Mouse (Mus musculus): ENCODE measurements around the gene Islr2. TPM values are rescaled to one million over a fixed set of nuclear protein-coding genes. Genes with fewer than 3 reads are reported as not detected.
A peak's percentile ranks its signal among the peaks of the same experiment; 100 is the strongest.

The Islr2 gene
- polyA plus RNA-seq, 1 experiment from 2014 or later: 5.4 TPM

DNA sequence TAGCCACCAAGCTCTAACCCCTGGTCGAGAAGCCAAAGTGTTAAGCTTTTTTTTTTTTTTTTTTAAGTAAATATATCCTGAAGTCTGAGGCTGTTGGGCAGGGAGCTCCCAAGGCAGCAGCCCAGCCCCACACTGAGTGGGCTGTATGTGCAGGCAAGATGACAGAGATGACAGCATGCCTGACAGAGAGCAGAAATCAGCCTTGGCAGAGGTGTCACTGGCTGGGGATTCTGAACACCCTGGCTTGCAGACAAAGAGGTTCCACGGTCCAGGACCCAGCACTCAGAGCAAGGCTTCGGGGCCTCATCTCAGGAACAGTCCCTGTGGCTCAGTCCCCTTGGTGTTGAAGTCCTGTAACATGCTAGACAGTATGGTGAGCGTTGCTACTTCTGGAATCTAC lies 44.3 kb downstream of the Islr2 start:
- no peaks in the 10 kb centered on the region for H3K9me3 ChIP-seq (replicated peaks; ENCODE audit: control insufficient read depth, low read length)
- H3K27ac ChIP-seq (replicated peaks; ENCODE audit: low read depth, low read length): peak overlapping the region; percentile 85; the same call in 1 of the 2 replicates
- ATAC-seq (replicated peaks; ENCODE audit: insufficient number of reproducible peaks, low FRiP score, low TSS enrichment, low read depth) (no peak), DNase-seq (ENCODE audit: low spot score) (no peak)
- 62% methylated on average over 4 of the region's 4 CpGs for WGBS
- H3K9ac ChIP-seq (replicated peaks; ENCODE audit: low read length): no peak overlapping the region
- H3K27me3 ChIP-seq (ENCODE audit: control insufficient read depth, insufficient read depth, low read length): no peaks in the 10 kb centered on the region
- no peaks in the 10 kb centered on the region for H3K36me3 ChIP-seq (replicated peaks; ENCODE audit: control insufficient read depth, insufficient read depth, low read depth, low read length)
- no peak overlapping the region for H3K4me2 ChIP-seq (ENCODE audit: low read depth, low read length)
- H3K4me3 ChIP-seq (ENCODE audit: low read depth, low read length): no peak overlapping the region
- peaks cover 16% of the 10 kb centered on the region for H3K4me1 ChIP-seq (ENCODE audit: control insufficient read depth, insufficient read depth, low read length)

DNA sequence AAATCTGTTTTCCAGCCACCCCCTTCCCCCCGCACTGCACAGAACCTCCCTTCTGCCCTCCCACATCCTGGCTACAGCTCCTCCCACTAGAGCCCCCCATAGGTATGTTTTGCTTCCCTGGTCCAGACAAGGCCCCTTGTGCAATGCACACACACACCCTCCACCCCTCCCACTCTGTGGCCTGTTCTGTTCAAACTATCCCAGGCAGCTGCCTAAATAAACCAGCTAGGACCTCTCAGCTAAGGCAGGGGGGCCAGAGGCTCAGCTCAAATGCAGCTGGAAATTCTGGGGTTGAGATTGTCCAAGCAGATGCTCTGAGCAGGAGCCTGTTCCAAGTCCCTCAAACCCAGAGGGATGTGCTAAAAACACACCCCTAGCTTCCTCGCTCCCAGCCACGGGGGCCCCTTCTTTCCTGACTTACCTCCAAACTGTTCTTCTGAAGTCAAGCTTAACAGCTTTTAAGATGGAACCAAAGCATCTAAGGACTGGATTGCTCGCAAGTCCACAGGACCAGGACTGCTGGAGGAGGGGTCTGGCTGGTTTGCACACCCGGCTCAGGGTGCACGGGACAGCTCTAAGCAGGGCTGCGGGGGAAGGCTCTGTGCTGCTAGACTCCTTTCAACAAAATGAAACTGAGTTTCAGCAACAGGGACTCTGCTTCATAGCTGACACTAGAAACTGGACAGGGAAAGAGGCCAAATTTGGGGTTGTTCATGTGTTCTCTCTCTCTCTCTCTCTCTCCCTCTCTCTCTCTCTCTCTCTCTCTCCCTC lies 45.4 kb downstream of the Islr2 start:
- DNase-seq (ENCODE audit: low spot score) (peak; percentile 76), ATAC-seq (replicated peaks; ENCODE audit: insufficient number of reproducible peaks, low FRiP score, low TSS enrichment, low read depth) (peak; percentile 76)
- no peaks in the 10 kb centered on the region for H3K36me3 ChIP-seq (replicated peaks; ENCODE audit: control insufficient read depth, insufficient read depth, low read depth, low read length)
- peaks cover 16% of the 10 kb centered on the region for H3K4me1 ChIP-seq (ENCODE audit: control insufficient read depth, insufficient read depth, low read length)
- peak overlapping the region; percentile 45 for H3K9ac ChIP-seq (replicated peaks; ENCODE audit: low read length)
- WGBS: 25% methylated on average over 7 of the region's 7 CpGs
- no peaks in the 10 kb centered on the region for H3K27me3 ChIP-seq (ENCODE audit: control insufficient read depth, insufficient read depth, low read length)
- peak overlapping the region; percentile 48 for H3K4me2 ChIP-seq (ENCODE audit: low read depth, low read length)
- H3K27ac ChIP-seq (replicated peaks; ENCODE audit: low read depth, low read length): peak overlapping the region; percentile 85
- no peaks in the 10 kb centered on the region for H3K9me3 ChIP-seq (replicated peaks; ENCODE audit: control insufficient read depth, low read length)
- H3K4me3 ChIP-seq (ENCODE audit: low read depth, low read length): peak overlapping the region; percentile 19; the same call in 1 of the 2 replicates

DNA sequence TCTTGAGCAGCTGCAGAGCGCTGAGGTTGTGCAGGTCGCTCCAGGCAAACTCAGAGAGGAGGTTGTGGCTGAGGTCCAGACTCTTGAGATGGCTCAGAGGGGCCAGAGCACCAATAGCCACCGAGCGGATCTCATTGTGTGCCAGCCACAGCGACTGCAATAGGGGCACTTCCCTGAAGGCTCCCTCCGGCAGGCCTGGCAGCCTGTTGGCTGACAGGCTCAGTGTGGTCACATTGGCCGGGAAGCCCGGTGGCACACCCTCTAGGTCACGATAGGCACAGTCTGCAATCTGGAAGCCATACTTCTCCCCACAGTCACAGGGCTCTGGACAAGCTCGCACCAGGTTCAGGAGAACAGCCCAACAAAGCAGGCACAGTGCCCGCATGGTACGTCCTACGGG lies 46.3 kb downstream of the Islr2 start:
- Histone ChIP-seq H3K27ac (replicated peaks; ENCODE audit: low read depth, low read length) (peak overlapping the region; percentile 85), H3K9ac (replicated peaks; ENCODE audit: low read length) (peak overlapping the region; percentile 45), H3K4me3 (ENCODE audit: low read depth, low read length) (peak overlapping the region; percentile 19), H3K4me1 (ENCODE audit: control insufficient read depth, insufficient read depth, low read length) (peaks cover 16% of the 10 kb centered on the region), H3K4me2 (ENCODE audit: low read depth, low read length) (peak overlapping the region; percentile 48), H3K9me3 (replicated peaks; ENCODE audit: control insufficient read depth, low read length) (no peaks in the 10 kb centered on the region), H3K36me3 (replicated peaks; ENCODE audit: control insufficient read depth, insufficient read depth, low read depth, low read length) (no peaks in the 10 kb centered on the region), H3K27me3 (ENCODE audit: control insufficient read depth, insufficient read depth, low read length) (no peaks in the 10 kb centered on the region)
- DNase-seq (ENCODE audit: low spot score) (no peak), ATAC-seq (replicated peaks; ENCODE audit: insufficient number of reproducible peaks, low FRiP score, low TSS enrichment, low read depth) (no peak)
- WGBS: 77% methylated on average over 13 of the region's 13 CpGs

DNA sequence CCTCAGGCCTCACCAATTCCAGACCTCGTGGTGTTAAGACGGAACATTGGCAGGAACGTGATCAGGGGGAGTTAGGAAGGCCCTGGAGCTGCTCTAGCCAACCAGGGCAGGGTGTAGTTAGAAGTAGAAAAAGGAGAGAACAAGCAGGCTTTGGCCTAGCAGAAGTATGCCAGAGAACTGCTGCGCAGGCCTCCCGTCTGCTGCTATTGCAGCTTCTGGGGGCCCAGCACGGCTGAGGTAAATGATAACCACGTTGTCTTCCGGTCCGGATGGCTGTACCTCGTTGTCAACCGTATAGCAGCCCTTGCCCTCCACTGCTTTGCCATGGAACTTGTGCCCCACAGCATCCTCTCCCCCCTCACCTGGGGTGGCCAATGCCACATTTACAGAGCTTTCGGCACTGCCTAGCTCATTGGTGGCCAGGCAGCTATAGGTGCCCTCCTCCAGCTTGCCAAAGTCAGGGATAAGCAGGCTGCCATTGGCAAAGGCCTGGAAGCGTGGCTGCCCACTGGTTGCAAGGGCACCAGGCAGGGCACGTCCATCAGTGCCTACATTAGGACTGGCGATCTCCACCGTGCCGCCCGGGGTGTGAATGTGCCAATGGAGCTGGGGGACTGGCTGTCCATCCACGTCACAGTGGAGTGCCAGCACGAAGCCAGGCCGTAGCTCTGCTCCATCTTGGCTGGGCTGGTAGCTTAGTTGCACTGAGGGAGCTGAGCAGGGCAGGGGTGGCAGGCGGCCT lies 47.1 kb downstream of the Islr2 start:
- DNase-seq (ENCODE audit: low spot score) (no peak), ATAC-seq (replicated peaks; ENCODE audit: insufficient number of reproducible peaks, low FRiP score, low TSS enrichment, low read depth) (0 out of 2 replicates have a peak, but pooled peaks have one; percentile 7)
- Histone ChIP-seq H3K4me3 (ENCODE audit: low read depth, low read length) (no peak overlapping the region; the same call in 1 of the 2 replicates), H3K4me1 (ENCODE audit: control insufficient read depth, insufficient read depth, low read length) (peaks cover 16% of the 10 kb centered on the region), H3K9me3 (replicated peaks; ENCODE audit: control insufficient read depth, low read length) (no peaks in the 10 kb centered on the region), H3K9ac (replicated peaks; ENCODE audit: low read length) (no peak overlapping the region; the same call in 1 of the 2 replicates), H3K4me2 (ENCODE audit: low read depth, low read length) (peak overlapping the region; percentile 48), H3K36me3 (replicated peaks; ENCODE audit: control insufficient read depth, insufficient read depth, low read depth, low read length) (no peaks in the 10 kb centered on the region), H3K27me3 (ENCODE audit: control insufficient read depth, insufficient read depth, low read length) (no peaks in the 10 kb centered on the region), H3K27ac (replicated peaks; ENCODE audit: low read depth, low read length) (no peak overlapping the region)
- 89% methylated on average over 22 of the region's 22 CpGs for WGBS

DNA sequence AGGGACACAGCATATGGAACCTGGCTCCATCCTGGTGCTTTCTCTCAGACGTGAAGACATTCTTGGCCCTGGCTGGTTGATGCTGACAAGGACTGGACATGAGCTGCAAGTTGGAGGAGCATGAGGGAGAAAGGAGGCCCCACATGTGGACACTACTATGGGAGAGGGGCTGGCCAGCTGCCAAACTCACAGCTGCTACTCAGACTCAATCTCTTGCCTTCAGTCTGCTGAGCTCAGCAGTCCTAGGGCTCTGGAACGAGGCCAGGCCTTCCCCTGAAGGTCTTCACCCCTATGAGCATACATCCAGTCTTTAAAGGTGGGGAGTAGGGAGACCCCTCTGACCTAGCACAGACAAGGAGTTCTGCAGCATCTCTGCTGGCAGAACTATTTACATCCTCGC lies 48.8 kb downstream of the Islr2 start:
- Histone ChIP-seq H3K4me2 (ENCODE audit: low read depth, low read length) (no peak overlapping the region), H3K4me1 (ENCODE audit: control insufficient read depth, insufficient read depth, low read length) (peaks cover 16% of the 10 kb centered on the region), H3K27me3 (ENCODE audit: control insufficient read depth, insufficient read depth, low read length) (no peaks in the 10 kb centered on the region), H3K9ac (replicated peaks; ENCODE audit: low read length) (no peak overlapping the region), H3K4me3 (ENCODE audit: low read depth, low read length) (no peak overlapping the region), H3K9me3 (replicated peaks; ENCODE audit: control insufficient read depth, low read length) (no peaks in the 10 kb centered on the region), H3K27ac (replicated peaks; ENCODE audit: low read depth, low read length) (no peak overlapping the region), H3K36me3 (replicated peaks; ENCODE audit: control insufficient read depth, insufficient read depth, low read depth, low read length) (no peaks in the 10 kb centered on the region; the same call in 1 of the 2 replicates)
- DNase-seq (ENCODE audit: low spot score) (peak; percentile 37), ATAC-seq (replicated peaks; ENCODE audit: insufficient number of reproducible peaks, low FRiP score, low TSS enrichment, low read depth) (no peak)
- 58% methylated on average over 3 of the region's 3 CpGs for WGBS

DNA sequence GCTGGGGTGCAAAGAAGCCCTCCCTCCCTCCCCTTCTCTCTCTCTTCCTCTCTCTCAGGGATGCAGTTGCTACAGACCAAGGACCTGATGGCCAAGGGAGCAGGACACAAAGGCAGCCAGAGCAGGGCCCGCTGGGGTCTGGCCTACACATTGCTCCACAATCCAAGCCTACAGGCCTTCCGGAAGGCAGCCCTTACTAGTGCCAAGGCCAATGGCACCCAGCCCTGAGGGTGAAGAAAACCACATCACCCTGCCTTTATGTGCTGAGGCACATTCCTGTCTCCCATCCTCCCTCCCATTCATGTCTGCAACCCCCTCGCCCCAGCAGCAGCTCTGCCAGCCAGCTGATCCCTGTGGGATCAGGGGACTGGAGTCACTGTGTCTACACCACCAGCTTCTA lies 51.0 kb downstream of the Islr2 start:
- DNase-seq (ENCODE audit: low spot score) (no peak), ATAC-seq (replicated peaks; ENCODE audit: insufficient number of reproducible peaks, low FRiP score, low TSS enrichment, low read depth) (no peak)
- WGBS: 81% methylated on average over 3 of the region's 3 CpGs
- Histone ChIP-seq H3K4me2 (ENCODE audit: low read depth, low read length) (no peak overlapping the region), H3K9me3 (replicated peaks; ENCODE audit: control insufficient read depth, low read length) (no peaks in the 10 kb centered on the region), H3K27me3 (ENCODE audit: control insufficient read depth, insufficient read depth, low read length) (no peaks in the 10 kb centered on the region), H3K4me1 (ENCODE audit: control insufficient read depth, insufficient read depth, low read length) (peaks cover 9% of the 10 kb centered on the region), H3K4me3 (ENCODE audit: low read depth, low read length) (no peak overlapping the region), H3K36me3 (replicated peaks; ENCODE audit: control insufficient read depth, insufficient read depth, low read depth, low read length) (no peaks in the 10 kb centered on the region; the same call in 1 of the 2 replicates), H3K9ac (replicated peaks; ENCODE audit: low read length) (no peak overlapping the region), H3K27ac (replicated peaks; ENCODE audit: low read depth, low read length) (no peak overlapping the region)

DNA sequence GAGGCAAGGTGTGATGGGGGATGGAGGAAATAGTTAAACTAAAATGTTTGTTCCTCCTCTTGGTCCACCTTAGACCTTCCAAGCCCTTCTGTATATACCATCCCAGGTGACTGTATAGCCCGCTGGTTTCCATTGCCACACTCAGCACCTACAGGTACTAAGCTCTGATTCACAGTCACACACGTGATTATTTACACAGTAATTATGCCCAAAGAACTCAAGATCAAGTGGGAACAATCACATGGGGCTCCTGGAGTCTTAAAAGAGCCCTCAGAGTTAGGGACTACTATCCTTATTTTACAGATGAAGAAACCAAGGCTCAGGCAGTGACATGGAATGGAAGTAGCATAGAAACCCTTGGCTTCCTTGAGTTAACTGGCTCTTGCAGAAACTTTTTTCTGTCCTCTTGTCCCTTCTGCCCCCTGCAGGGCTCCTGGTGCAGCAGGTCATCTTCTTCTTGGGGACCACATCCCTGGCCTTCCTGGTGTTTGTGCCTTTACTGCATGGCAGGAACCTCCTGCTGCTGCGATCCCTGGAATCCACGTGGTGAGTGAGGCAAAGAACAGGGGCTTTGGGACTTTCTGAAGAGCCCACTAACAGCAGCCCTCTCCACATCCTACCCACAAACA lies 53.3 kb downstream of the Islr2 start:
- Histone ChIP-seq H3K4me3 (ENCODE audit: low read depth, low read length) (no peak overlapping the region), H3K4me2 (ENCODE audit: low read depth, low read length) (no peak overlapping the region), H3K4me1 (ENCODE audit: control insufficient read depth, insufficient read depth, low read length) (no peaks in the 10 kb centered on the region; the same call in 1 of the 2 replicates), H3K36me3 (replicated peaks; ENCODE audit: control insufficient read depth, insufficient read depth, low read depth, low read length) (no peaks in the 10 kb centered on the region; the same call in 1 of the 2 replicates), H3K9me3 (replicated peaks; ENCODE audit: control insufficient read depth, low read length) (no peaks in the 10 kb centered on the region), H3K9ac (replicated peaks; ENCODE audit: low read length) (no peak overlapping the region), H3K27ac (replicated peaks; ENCODE audit: low read depth, low read length) (no peak overlapping the region), H3K27me3 (ENCODE audit: control insufficient read depth, insufficient read depth, low read length) (no peaks in the 10 kb centered on the region)
- ATAC-seq (replicated peaks; ENCODE audit: insufficient number of reproducible peaks, low FRiP score, low TSS enrichment, low read depth) (no peak), DNase-seq (ENCODE audit: low spot score) (no peak)
- 75% methylated on average over 4 of the region's 4 CpGs for WGBS

Measured in embryonic facial prominence, embryonic 11.5 days (tissue).